Mouse (Mus musculus) erythroblast, embryonic 14.5 days (primary cell): ENCODE data around the gene Retn.

Experiments used
- GATA1 ChIP-seq: IDR thresholded peaks from 2 replicates; pipeline ENCODE4 v1.6.1; 2012; ENCODE audit warnings: low read length, inconsistent platforms, mixed read lengths
- TAL1 ChIP-seq: IDR thresholded peaks from 3 replicates; pipeline ENCODE4 v1.6.1; 2012; ENCODE audit warnings: low read length, inconsistent platforms, mixed read lengths

DNA sequence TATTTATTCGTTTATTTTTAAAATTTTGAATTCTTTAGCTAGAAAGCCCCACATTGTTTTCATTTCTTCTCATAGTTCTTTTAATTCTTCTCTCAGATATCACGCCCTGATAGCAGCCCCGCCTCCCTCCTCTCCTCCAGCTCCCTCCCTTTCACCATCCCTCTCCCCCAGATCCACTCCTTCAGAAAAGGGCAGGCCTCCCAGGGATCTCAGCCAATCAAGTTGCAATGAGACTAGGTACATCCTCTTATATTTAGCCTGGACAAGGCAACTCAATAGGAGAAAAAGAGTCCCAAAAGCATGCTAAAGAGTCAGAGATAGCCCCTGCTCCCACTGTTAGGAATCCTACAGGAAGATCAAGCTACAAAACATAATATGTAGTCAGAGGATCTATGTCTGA lies 19.1 kb downstream of the Retn start:
- no peak for TF ChIP-seq TAL1
- no peak for TF ChIP-seq GATA1
